Mouse (Mus musculus) ES-Bruce4 (cell line): ENCODE measurements at regions not wholly inside any gene's neighbourhood (a gene's known extent, or its start where the extent isn't known, plus 50 kb on each side); places are given as distances from the start of the nearest gene placed in this dataset.

Source experiments
- H3K27ac ChIP-seq: 2 replicates; pipeline ENCODE4 v1.5.1; 2012; ENCODE audit warnings: low read length, inconsistent platforms; ENCODE audit not compliant: insufficient read depth
- H3K27me3 ChIP-seq: 2 replicates; pipeline ENCODE4 v1.6.1; 2012; ENCODE audit warnings: mild to moderate bottlenecking, low read length, inconsistent platforms; ENCODE audit not compliant: control insufficient read depth, poor library complexity, insufficient read depth, severe bottlenecking
- H3K36me3 ChIP-seq: 2 replicates; pipeline ENCODE4 v1.6.1; 2012; ENCODE audit warnings: inconsistent platforms, mild to moderate bottlenecking, low read length, moderate library complexity; ENCODE audit not compliant: control insufficient read depth, poor library complexity, insufficient read depth, severe bottlenecking
- H3K4me1 ChIP-seq: one replicate; pipeline ENCODE4 v1.8.1; 2011; ENCODE audit warnings: low read length; ENCODE audit not compliant: control insufficient read depth, insufficient read depth
- H3K4me3 ChIP-seq: 2 replicates; pipeline ENCODE4 v1.5.1; 2011; ENCODE audit warnings: low read depth, mild to moderate bottlenecking, low read length
- H3K9ac ChIP-seq: 2 replicates; pipeline ENCODE4 v1.6.1; 2012; ENCODE audit warnings: low read depth, mild to moderate bottlenecking, inconsistent platforms; ENCODE audit not compliant: poor library complexity, severe bottlenecking
- H3K9me3 ChIP-seq: replicated peaks from 2 replicates; pipeline ENCODE4 v1.6.1; 2012; ENCODE audit warnings: mild to moderate bottlenecking, low read length, inconsistent platforms; ENCODE audit not compliant: control insufficient read depth, poor library complexity, insufficient read depth, severe bottlenecking
- CTCF ChIP-seq: IDR thresholded peaks from one replicate; pipeline ENCODE4 v1.8.1; 2011; ENCODE audit warnings: low read depth, low read length
- EP300 ChIP-seq: IDR thresholded peaks from 2 replicates; pipeline ENCODE4 v1.6.1; 2011; ENCODE audit warnings: low read depth, low read length; ENCODE audit not compliant: insufficient read depth
- POLR2A ChIP-seq: IDR thresholded peaks from one replicate; pipeline ENCODE4 v1.8.1; 2011; ENCODE audit warnings: low read length; ENCODE audit not compliant: insufficient read depth

GRCm38 (mm10) chr1:121249081-121249480 is 83.3 kb downstream of the Insig2 start:
- no peak for TF ChIP-seq CTCF
- TF ChIP-seq EP300 = no peak
- TF ChIP-seq POLR2A = no peak
- Histone ChIP-seq H3K27me3 (no peaks in the 10 kb centered on the region), H3K4me3 (no peak overlapping the region), H3K36me3 (no peaks in the 10 kb centered on the region), H3K4me1 (no peaks in the 10 kb centered on the region), H3K9me3 (no peaks in the 10 kb centered on the region; the same call in 1 of the 2 replicates), H3K27ac (no peak overlapping the region), H3K9ac (no peak overlapping the region)

GRCm38 (mm10) chr1:121250686-121251085 is 81.7 kb downstream of the Insig2 start:
- H3K36me3 ChIP-seq = no peaks in the 10 kb centered on the region
- TF ChIP-seq CTCF = no peak
- TF ChIP-seq EP300 = no peak
- no peak for TF ChIP-seq POLR2A
- no peaks in the 10 kb centered on the region for H3K4me1 ChIP-seq
- H3K27me3 ChIP-seq = no peaks in the 10 kb centered on the region
- no peaks in the 10 kb centered on the region; the same call in 1 of the 2 replicates for H3K9me3 ChIP-seq
- H3K9ac ChIP-seq = no peak overlapping the region
- H3K27ac ChIP-seq = no peak overlapping the region
- H3K4me3 ChIP-seq = no peak overlapping the region

GRCm38 (mm10) chr1:121252056-121252455 is 80.3 kb downstream of the Insig2 start:
- no peaks in the 10 kb centered on the region for H3K27me3 ChIP-seq
- no peak overlapping the region for H3K4me3 ChIP-seq
- no peaks in the 10 kb centered on the region for H3K36me3 ChIP-seq
- H3K27ac ChIP-seq = no peak overlapping the region
- no peak overlapping the region for H3K9ac ChIP-seq
- no peaks in the 10 kb centered on the region for H3K4me1 ChIP-seq
- TF ChIP-seq EP300 = no peak
- no peak for TF ChIP-seq POLR2A
- no peak for TF ChIP-seq CTCF
- no peaks in the 10 kb centered on the region; the same call in 1 of the 2 replicates for H3K9me3 ChIP-seq

GRCm38 (mm10) chr1:121254196-121254595 is 78.2 kb downstream of the Insig2 start:
- no peak for TF ChIP-seq POLR2A
- TF ChIP-seq EP300 = no peak
- no peak for TF ChIP-seq CTCF
- no peak overlapping the region for H3K4me3 ChIP-seq
- H3K27me3 ChIP-seq = no peaks in the 10 kb centered on the region
- H3K36me3 ChIP-seq = no peaks in the 10 kb centered on the region
- H3K9me3 ChIP-seq = no peaks in the 10 kb centered on the region; the same call in 1 of the 2 replicates
- no peak overlapping the region for H3K9ac ChIP-seq
- no peak overlapping the region for H3K27ac ChIP-seq
- H3K4me1 ChIP-seq = no peaks in the 10 kb centered on the region
